Mouse (Mus musculus) heart, embryonic 11.5 days (tissue): ENCODE results near the gene 2610528J11Rik. TPM values are rescaled to one million over a fixed set of nuclear protein-coding genes. Genes with fewer than 3 reads are reported as not detected.
"Not testable (repeated sequence)": the region's sequence is repeated elsewhere in the genome, so short reads cannot be mapped to it uniquely, and the experiment has no call there.

Experiments
- ATAC-seq: fragments of 200-750 bp; cut with Nextera tagmentation; replicated peaks from 2 replicates; pipeline ENCODE4 v1.8.0; 2017; ENCODE audit warnings: moderate library complexity; ENCODE audit not compliant: insufficient number of reproducible peaks, low FRiP score, low TSS enrichment
- H3K27ac ChIP-seq: fragments of 300-500 bp; sonication (generic); 2 replicates; pipeline ENCODE4 v1.5.1; 2014; ENCODE audit warnings: mild to moderate bottlenecking, low read depth, low read length
- H3K27me3 ChIP-seq: fragments of 300-500 bp; sonication (generic); 2 replicates; pipeline ENCODE4 v1.6.1; 2014; ENCODE audit warnings: mild to moderate bottlenecking, low read length, mixed read lengths; ENCODE audit not compliant: control insufficient read depth, insufficient read depth
- H3K36me3 ChIP-seq: fragments of 300-500 bp; sonication (generic); 2 replicates; pipeline ENCODE4 v1.6.1; 2014; ENCODE audit warnings: mild to moderate bottlenecking, low read length, moderate library complexity, mixed read lengths; ENCODE audit not compliant: control insufficient read depth, insufficient read depth
- H3K4me1 ChIP-seq: fragments of 300-500 bp; sonication (generic); 2 replicates; pipeline ENCODE4 v1.6.1; 2014; ENCODE audit warnings: low read length; ENCODE audit not compliant: control insufficient read depth, insufficient read depth
- H3K4me2 ChIP-seq: fragments of 300-500 bp; sonication (generic); 2 replicates; pipeline ENCODE4 v1.6.1; 2014; ENCODE audit warnings: mild to moderate bottlenecking, moderate library complexity
- H3K4me3 ChIP-seq: fragments of 300-500 bp; sonication (generic); 2 replicates; pipeline ENCODE4 v1.5.1; 2014; ENCODE audit warnings: low read depth, low read length
- H3K9ac ChIP-seq: fragments of 300-500 bp; sonication (generic); 2 replicates; pipeline ENCODE4 v1.6.1; 2014; ENCODE audit warnings: mild to moderate bottlenecking, low read depth, low read length, moderate library complexity
- H3K9me3 ChIP-seq: fragments of 300-500 bp; sonication (generic); replicated peaks from 2 replicates; pipeline ENCODE4 v1.6.1; 2016; ENCODE audit warnings: low read length; ENCODE audit not compliant: control insufficient read depth
- WGBS: fragments of 180-500 bp; shearing (Covaris S2); extraction: QIAGEN DNeasy Blood & Tissue Kit; methylation state at CpG from one replicate; pipeline ENCODE4 v1.1.7; 2014; ENCODE audit not compliant: insufficient replicate concordance; 5-methylcytosine and 5-hydroxymethylcytosine counted together
- polyA plus RNA-seq: library from polyadenylated mRNA; unstranded; fragments of >200 nt; fragmentation: Nextera tagmentation; extraction: Ambion mirVana; gene quantifications from 2 replicates; pipeline ENCODE4 v1.2.1, GENCODE M21; 2014

Gene 2610528J11Rik
- polyA plus RNA-seq, 1 experiment from 2014 or later, result 0.39 TPM

DNA sequence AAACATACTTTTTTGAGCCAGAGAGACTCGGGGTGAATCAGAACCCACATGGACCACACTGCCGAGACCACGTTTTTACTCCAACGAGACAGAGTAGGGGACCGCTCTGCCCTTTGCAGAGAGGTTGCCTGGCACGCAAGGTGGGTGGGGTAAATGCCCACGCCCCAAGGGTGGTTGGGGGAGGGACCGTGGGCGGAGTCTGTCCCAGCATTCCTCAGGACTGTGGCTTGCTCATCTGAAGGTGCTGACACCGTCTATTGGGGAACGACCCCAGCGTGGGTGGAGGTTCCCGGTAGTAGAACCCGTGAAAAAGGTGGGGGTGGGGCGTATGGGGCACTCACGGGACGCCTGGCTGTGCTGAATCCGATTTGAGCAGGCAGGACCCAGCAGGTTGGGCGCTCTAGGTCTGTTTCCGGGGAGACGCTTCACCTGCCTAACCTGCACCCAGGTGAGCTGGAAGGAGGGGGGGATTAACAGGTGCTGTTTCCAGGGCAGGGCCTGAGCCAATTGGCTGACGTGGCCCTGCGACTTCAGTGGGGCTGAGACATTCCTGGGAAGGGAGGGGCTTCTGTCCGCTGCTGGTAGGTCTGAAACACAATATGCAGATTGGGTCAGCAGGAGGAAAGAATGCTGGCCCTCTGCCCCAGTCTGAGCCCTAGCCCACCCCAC lies 16.9 kb downstream of the 2610528J11Rik start, which contains the start of gene Tmem125:
Gene Tmem125 (minus strand): TSS at position 453 of the 669 bp plus-strand sequence.
- Histone ChIP-seq H3K27ac (no peak within 1 kb of the TSS), H3K9ac (peak within 1 kb of the TSS; percentile 40; the same call in 1 of the 2 replicates), H3K4me1 (peaks cover 6% of the 10 kb centered on the region), H3K27me3 (peaks cover 10% of the 10 kb centered on the region), H3K4me3 (peak within 1 kb of the TSS; percentile 42), H3K9me3 (no peaks in the 10 kb centered on the region), H3K36me3 (no peaks in the 10 kb centered on the region), H3K4me2 (peak within 1 kb of the TSS; percentile 79)
- WGBS, result 1% methylated on average over 24 of the region's 24 CpGs
- ATAC-seq, result peak; percentile 72

DNA sequence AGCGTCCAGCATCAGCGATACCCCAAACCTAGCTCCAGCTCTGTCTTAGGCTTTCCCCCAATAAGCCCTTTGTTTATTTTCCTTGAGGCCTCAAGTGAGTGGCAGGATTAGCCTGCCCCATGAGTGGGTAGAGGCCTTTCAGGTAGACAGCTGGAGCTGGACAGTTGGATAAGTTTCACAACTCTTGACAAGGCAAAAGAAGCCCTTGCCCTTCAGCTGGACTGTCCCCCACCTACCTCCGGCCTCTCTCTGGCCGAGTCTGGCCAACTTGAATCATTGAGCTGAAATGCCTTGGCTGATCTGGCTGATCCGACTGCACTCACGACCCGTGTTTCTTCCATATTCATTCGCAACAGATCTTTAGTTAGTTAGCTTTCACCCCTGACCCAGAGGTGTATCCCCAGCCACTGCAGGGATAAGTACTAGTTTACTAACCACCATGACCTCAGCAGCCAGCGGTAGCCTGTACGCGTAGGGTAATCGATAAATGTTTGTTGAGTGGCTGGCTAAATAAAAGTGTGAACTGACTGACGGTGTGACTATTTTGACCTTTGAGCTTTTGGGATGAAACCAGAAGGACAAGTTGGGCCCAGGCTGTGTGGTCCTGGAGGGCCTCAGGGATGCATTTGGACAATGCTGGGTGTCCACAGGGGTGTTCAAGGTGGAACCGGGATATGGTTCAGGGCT lies 17.8 kb downstream of the 2610528J11Rik start:
- Histone ChIP-seq H3K9ac (no peak overlapping the region), H3K4me1 (peaks cover 6% of the 10 kb centered on the region), H3K27me3 (peaks cover 10% of the 10 kb centered on the region), H3K9me3 (no peaks in the 10 kb centered on the region), H3K36me3 (no peaks in the 10 kb centered on the region), H3K4me2 (peak overlapping the region; percentile 79), H3K4me3 (no peak overlapping the region), H3K27ac (no peak overlapping the region)
- WGBS, result 77% methylated on average over 14 of the region's 14 CpGs
- ATAC-seq, result no peak

DNA sequence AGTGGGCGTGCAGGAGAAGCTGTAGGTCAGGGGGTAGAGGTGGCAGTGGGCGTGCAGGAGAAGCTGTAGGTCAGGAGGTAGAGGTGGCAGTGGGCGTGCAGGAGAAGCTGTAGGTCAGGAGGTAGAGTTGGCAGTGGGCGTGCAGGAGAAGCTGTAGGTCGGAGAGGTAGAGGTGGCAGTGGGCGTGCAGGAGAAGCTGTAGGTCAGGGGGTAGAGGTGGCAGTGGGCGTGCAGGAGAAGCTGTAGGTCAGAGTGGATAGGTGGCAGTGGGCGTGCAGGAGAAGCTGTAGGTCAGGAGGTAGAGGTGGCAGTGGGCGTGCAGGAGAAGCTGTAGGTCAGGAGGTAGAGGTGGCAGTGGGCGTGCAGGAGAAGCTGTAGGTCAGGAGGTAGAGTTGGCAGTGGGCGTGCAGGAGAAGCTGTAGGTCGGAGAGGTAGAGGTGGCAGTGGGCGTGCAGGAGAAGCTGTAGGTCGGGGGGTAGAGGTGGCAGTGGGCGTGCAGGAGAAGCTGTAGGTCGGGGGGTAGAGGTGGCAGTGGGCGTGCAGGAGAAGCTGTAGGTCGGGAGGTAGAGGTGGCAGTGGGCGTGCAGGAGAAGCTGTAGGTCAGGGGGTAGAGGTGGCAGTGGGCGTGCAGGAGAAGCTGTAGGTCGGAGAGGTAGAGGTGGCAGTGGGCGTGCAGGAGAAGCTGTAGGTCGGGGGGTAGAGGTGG lies 20.8 kb downstream of the 2610528J11Rik start:
- H3K27ac ChIP-seq, H3K36me3 ChIP-seq, H3K4me3 ChIP-seq, H3K9ac ChIP-seq, H3K4me2 ChIP-seq, H3K27me3 ChIP-seq, H3K9me3 ChIP-seq, ATAC-seq, H3K4me1 ChIP-seq: not testable (repeated sequence)
- 84% methylated on average over 22 of the region's 23 CpGs for WGBS

DNA sequence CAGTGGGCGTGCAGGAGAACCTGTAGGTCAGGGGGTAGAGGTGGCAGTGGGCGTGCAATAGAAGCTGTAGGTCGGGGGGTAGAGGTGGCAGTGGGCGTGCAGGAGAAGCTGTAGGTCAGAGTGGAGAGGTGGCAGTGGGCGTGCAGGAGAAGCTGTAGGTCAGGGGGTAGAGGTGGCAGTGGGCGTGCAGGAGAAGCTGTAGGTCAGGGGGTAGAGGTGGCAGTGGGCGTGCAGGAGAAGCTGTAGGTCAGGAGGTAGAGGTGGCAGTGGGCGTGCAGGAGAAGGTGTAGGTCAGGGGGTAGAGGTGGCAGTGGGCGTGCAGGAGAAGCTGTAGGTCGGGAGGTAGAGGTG lies 21.3 kb downstream of the 2610528J11Rik start:
- H3K36me3 ChIP-seq, H3K9ac ChIP-seq, H3K4me3 ChIP-seq, H3K4me2 ChIP-seq, H3K27ac ChIP-seq, H3K27me3 ChIP-seq, H3K4me1 ChIP-seq, ATAC-seq, H3K9me3 ChIP-seq: not testable (repeated sequence)
- 79% methylated on average over 10 of the region's 10 CpGs for WGBS

DNA sequence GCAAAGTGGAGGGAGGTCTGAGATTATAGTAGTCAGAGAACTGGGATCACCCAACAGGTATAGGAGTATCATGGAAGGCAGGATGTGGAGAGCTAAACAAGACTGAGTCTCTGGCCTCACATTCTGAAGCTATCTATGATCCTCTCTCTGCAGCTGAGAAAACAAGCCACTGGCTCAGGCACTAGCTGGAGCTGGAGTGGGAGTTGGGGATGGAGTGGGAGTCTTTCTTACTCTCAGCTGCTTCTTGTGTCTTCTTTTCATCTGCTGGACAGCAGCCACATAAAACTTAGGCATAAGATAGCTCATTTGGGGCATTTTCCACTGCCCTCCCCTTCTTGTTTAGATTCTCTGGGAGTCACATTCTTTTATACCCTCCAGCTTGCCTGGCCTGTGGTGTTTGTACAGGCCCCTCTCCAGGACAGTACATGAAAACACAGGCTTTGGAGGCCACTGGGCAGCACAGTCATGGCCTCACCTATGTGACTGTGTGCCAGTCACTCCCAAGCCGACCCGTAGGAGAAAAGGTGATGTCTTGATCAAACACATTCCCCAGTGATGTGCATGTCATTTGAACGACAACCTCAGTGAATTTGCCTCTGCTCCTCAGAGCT lies 26.3 kb downstream of the 2610528J11Rik start:
- no peaks in the 10 kb centered on the region for H3K36me3 ChIP-seq

DNA sequence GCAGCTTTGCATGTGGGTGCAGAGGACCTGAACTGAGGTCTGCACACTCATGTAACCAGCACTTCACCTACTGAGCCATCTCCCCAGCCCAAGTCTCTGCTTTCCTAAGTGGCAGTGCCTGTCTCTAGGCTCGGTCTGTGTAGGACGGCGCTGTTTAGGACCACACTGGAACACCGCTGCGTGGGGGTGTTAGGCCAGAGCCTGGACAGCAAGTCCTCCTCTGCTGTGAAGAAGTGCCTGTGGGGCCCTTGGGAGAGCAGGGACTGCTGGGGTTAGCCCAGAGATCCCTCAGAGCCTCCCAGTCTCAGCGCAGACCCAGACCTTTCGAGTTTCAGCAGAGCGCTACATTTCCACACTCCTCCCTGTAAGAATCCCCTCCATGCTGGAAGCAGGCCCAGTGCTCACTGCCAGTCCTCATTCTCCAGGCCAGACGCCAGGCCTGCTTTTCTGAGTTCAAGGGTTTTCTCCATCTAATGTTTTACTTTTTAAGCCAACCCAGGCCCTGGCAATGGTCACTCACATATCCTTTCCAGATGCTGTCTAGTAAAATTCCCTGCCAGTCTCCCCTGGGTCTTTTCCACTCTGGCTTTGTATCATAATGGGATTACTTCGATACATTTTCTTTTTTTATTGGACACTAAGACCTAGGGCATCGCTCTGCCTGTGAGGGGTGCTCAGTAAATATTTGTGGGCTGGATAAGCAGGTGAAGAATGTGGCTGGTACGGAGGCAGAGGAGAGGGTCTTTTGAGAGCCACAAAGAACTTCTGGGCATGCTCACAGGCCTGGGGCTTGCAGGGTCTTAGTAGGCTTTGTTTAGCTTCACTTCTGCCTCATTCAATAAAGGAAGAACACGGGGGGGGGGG lies 37.5 kb downstream of the 2610528J11Rik start:
- Histone ChIP-seq H3K36me3 (no peaks in the 10 kb centered on the region), H3K27ac (no peak overlapping the region), H3K4me2 (no peak overlapping the region), H3K9ac (no peak overlapping the region), H3K9me3 (0 out of 2 replicates have a peak, but pooled peaks cover 2% of the 10 kb centered on the region), H3K4me3 (no peak overlapping the region), H3K27me3 (no peaks in the 10 kb centered on the region; the same call in 1 of the 2 replicates), H3K4me1 (no peaks in the 10 kb centered on the region)
- ATAC-seq, result no peak
- whole genome bisulfite sequencing, result 82% methylated on average over 13 of the region's 13 CpGs

More for the DNA sequence above, 26.3 kb downstream of the 2610528J11Rik start:
- Histone ChIP-seq H3K27me3 (no peaks in the 10 kb centered on the region), H3K4me2 (no peak overlapping the region), H3K4me1 (no peaks in the 10 kb centered on the region), H3K9me3 (no peaks in the 10 kb centered on the region), H3K4me3 (no peak overlapping the region), H3K27ac (no peak overlapping the region), H3K9ac (no peak overlapping the region)
- ATAC-seq, result no peak
- WGBS, result 64% methylated on average over 3 of the region's 3 CpGs

DNA sequence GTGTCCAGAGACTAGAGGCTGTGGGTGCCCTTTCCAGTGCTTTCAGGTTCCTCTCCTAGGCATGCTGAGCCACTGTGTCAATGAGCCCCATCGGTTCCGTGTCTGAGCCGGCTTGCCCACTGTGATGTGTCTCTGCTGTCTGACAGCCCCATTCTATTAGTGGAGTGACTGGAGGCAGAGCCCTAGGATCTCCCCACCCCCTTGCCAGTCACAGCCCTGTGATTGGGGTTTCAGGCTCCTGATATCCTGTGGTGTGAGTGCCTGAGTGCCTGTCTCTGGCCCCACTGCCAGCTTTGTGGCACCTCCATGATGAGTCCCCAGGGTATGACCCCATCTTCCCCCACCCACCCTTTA lies 38.1 kb downstream of the 2610528J11Rik start:
- H3K9ac ChIP-seq, result no peak overlapping the region
- H3K4me3 ChIP-seq, result no peak overlapping the region
- H3K4me1 ChIP-seq, result no peaks in the 10 kb centered on the region
- no peaks in the 10 kb centered on the region for H3K36me3 ChIP-seq
- WGBS, result 81% methylated on average over 3 of the region's 3 CpGs
- H3K9me3 ChIP-seq, result 0 out of 2 replicates have a peak, but pooled peaks cover 2% of the 10 kb centered on the region
- no peak overlapping the region for H3K27ac ChIP-seq
- no peak for ATAC-seq
- no peak overlapping the region for H3K4me2 ChIP-seq
- H3K27me3 ChIP-seq, result no peaks in the 10 kb centered on the region; the same call in 1 of the 2 replicates
